Mouse (Mus musculus): Measurements from ENCODE around the gene Tmem63c. TPM values are rescaled to one million over a fixed set of nuclear protein-coding genes. Genes with fewer than 3 reads are reported as not detected.

Tmem63c gene
- polyA plus RNA-seq, 1 experiment from 2014 or later = 0.62 TPM

DNA sequence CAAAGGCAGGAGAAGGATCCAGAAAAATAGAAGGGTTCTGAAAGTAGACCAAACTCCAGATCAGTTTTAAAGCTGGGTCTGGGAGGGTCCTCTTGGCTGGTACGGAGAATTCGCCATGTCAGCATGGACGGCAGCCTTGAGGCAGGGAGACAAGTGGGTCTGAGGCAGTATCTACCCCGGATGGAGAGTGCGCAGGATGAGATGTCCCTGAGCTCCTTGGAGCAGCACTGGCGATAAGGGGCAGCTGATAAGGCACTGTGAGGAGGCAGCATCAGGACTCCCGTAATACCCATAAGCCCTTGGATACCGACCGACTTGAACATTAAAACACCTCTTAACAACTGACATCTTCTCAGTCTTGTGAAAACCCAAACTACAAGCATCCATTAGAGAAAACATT is 111.6 kb downstream of the Tmem63c start:
- no peak overlapping the region for H3K4me3 ChIP-seq (ENCODE audit: low read depth, low read length)
- ATAC-seq (replicated peaks; ENCODE audit: low FRiP score, low TSS enrichment, low read depth) = no peak
- 90% methylated on average over 9 of the region's 9 CpGs for WGBS

DNA sequence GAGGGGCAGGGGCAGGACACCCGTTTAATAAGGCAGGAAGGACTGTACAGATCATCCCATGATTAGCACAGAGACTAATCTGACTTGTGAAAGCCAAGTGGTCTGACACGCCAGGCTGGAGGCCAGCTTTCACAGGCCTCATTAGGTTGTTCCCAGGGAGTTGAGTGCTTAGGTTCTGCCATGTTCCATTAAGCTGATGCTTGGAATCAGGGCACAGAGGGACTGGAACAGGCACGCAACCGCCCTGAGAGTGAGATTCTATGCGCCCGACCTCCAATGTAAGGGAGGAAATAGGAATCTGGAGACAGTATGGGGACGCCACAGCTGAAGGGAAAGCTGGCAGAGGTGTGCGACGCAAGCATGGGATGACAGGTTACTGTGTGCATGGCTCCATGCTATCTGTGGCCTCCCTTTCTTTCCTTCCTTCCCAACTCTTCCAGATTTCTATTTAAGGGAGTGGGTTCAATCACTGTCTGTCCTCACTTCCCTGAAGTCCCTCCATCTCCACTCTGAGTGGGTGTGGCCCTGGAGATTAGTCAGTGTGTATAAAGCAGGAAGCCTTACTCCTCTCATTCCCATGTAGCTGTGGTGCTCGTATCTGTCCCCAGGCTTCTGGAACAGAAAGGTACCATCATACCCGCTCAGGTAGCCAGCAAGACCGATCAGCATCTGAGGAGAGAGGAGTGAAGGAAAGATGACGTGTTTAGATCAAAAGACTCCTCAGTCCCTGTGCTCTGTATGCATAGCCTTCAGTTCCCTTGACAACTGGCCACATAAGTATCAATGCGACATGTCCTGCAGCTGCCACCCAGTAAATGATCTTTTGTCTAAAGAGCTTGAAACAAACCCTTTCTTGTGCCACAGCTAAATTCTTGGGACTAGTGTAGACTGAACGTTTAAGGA is 116.5 kb downstream of the Tmem63c start:
- Histone ChIP-seq H3K9ac (ENCODE audit: low read length) (no peak overlapping the region), H3K9me3 (ENCODE audit: control insufficient read depth, low read length) (no peaks in the 10 kb centered on the region), H3K36me3 (ENCODE audit: control insufficient read depth, insufficient read depth, low read length) (peaks cover 34% of the 10 kb centered on the region), H3K27ac (ENCODE audit: low read depth) (no peak overlapping the region), H3K27me3 (replicated peaks; ENCODE audit: control insufficient read depth, insufficient read depth, low read length) (no peaks in the 10 kb centered on the region), H3K4me2 (ENCODE audit: low read length) (no peak overlapping the region), H3K4me3 (ENCODE audit: low read depth, low read length) (no peak overlapping the region), H3K4me1 (replicated peaks; ENCODE audit: control insufficient read depth, insufficient read depth, low read length) (no peaks in the 10 kb centered on the region)
- DNase-seq (ENCODE audit: low spot score) (no peak), ATAC-seq (replicated peaks; ENCODE audit: low FRiP score, low TSS enrichment, low read depth) (no peak)
- WGBS = 86% methylated on average over 15 of the region's 15 CpGs

More for the DNA sequence above, 111.6 kb downstream of the Tmem63c start:
- Histone ChIP-seq H3K4me1 (replicated peaks; ENCODE audit: control insufficient read depth, insufficient read depth, low read length) (no peaks in the 10 kb centered on the region), H3K27ac (ENCODE audit: low read depth) (no peak overlapping the region), H3K9me3 (ENCODE audit: control insufficient read depth, low read length) (no peaks in the 10 kb centered on the region), H3K36me3 (ENCODE audit: control insufficient read depth, insufficient read depth, low read length) (peaks cover 39% of the 10 kb centered on the region), H3K4me2 (ENCODE audit: low read length) (no peak overlapping the region), H3K9ac (ENCODE audit: low read length) (no peak overlapping the region), H3K27me3 (replicated peaks; ENCODE audit: control insufficient read depth, insufficient read depth, low read length) (no peaks in the 10 kb centered on the region)
- DNase-seq (ENCODE audit: low spot score) = no peak

DNA sequence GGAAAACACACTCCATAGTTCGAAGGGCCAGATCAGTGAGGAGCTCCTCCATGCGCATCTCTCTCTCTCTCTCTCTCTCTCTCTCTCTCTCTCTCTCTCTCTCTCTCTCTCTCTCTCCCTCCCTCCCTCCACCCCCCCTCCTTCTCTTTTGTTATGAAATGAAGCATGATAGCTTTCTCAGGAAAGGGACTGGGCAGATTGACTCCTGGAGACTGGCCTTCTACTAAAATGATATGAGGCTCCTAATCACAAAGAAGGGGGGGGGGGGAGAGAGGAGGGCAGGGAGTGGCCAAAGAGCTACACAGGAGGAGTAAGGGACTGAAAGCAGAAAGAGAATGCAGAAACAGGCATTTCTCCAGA is 117.2 kb downstream of the Tmem63c start:
- ATAC-seq (replicated peaks; ENCODE audit: low FRiP score, low TSS enrichment, low read depth) (no peak), DNase-seq (ENCODE audit: low spot score) (no peak)
- Histone ChIP-seq H3K4me2 (ENCODE audit: low read length) (no peak overlapping the region), H3K4me3 (ENCODE audit: low read depth, low read length) (no peak overlapping the region), H3K27me3 (replicated peaks; ENCODE audit: control insufficient read depth, insufficient read depth, low read length) (no peaks in the 10 kb centered on the region), H3K4me1 (replicated peaks; ENCODE audit: control insufficient read depth, insufficient read depth, low read length) (no peaks in the 10 kb centered on the region), H3K36me3 (ENCODE audit: control insufficient read depth, insufficient read depth, low read length) (peaks cover 32% of the 10 kb centered on the region), H3K9ac (ENCODE audit: low read length) (no peak overlapping the region), H3K9me3 (ENCODE audit: control insufficient read depth, low read length) (no peaks in the 10 kb centered on the region), H3K27ac (ENCODE audit: low read depth) (no peak overlapping the region)
- WGBS = 66% methylated on average over 2 of the region's 2 CpGs

DNA sequence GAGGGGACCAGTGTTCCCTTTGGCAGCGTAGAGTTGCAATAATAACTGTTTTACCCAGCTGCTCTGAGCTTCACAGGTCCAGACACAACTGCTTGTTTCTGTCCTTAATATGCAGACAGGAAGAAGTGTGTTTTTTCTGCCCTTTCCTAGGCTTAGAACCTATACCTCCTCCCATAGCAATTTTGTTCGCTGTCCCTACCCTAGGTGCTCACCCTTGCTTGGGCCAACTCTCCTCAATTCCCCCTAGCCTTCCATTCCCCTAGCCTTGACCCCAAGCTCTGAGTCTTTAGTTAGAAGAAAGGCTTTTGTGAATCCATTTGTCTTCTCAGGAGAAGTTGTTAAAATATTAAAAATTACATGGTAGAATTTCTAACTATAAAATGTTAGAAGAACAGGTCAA is 117.6 kb downstream of the Tmem63c start:
- Histone ChIP-seq H3K27ac (ENCODE audit: low read depth) (no peak overlapping the region), H3K4me2 (ENCODE audit: low read length) (no peak overlapping the region), H3K36me3 (ENCODE audit: control insufficient read depth, insufficient read depth, low read length) (peaks cover 29% of the 10 kb centered on the region), H3K9me3 (ENCODE audit: control insufficient read depth, low read length) (no peaks in the 10 kb centered on the region), H3K27me3 (replicated peaks; ENCODE audit: control insufficient read depth, insufficient read depth, low read length) (no peaks in the 10 kb centered on the region), H3K9ac (ENCODE audit: low read length) (no peak overlapping the region), H3K4me1 (replicated peaks; ENCODE audit: control insufficient read depth, insufficient read depth, low read length) (no peaks in the 10 kb centered on the region), H3K4me3 (ENCODE audit: low read depth, low read length) (no peak overlapping the region)
- ATAC-seq (replicated peaks; ENCODE audit: low FRiP score, low TSS enrichment, low read depth) = no peak
- WGBS = 66% methylated on average over 2 of the region's 2 CpGs
- no peak for DNase-seq (ENCODE audit: low spot score)

Small RNAs within 50 kb of the gene (microRNA-seq; reads per million reads assigned to microRNA genes)
- gene Gm25847 = not detected

Other genes with a start within 250 kb of the Tmem63c start
- 16.3 and 18.4 TPM in 2 replicates for gene Irf2bpl, start 136.5 kb upstream of the Tmem63c start, polyA plus RNA-seq (2014; fragmentation: Nextera tagmentation; extraction: Ambion mirVana)
- 16.3 and 16.9 TPM in 2 replicates for gene Cipc, start 74.3 kb upstream of the Tmem63c start, polyA plus RNA-seq (2014; fragmentation: Nextera tagmentation; extraction: Ambion mirVana)
- gene Zdhhc22, start 30.9 kb upstream of the Tmem63c start, polyA plus RNA-seq (2014; fragmentation: Nextera tagmentation; extraction: Ambion mirVana) = 0.15 and 0.56 TPM in 2 replicates
- 1.0 and 1.8 TPM in 2 replicates for gene Ngb, start 81.2 kb downstream of the Tmem63c start, polyA plus RNA-seq (2014; fragmentation: Nextera tagmentation; extraction: Ambion mirVana)
- 47.7 and 48.8 TPM in 2 replicates for gene Gstz1, start 125.8 kb downstream of the Tmem63c start, polyA plus RNA-seq (2014; fragmentation: Nextera tagmentation; extraction: Ambion mirVana)
- gene Pomt2, start 126.6 kb downstream of the Tmem63c start, polyA plus RNA-seq (2014; fragmentation: Nextera tagmentation; extraction: Ambion mirVana) = 17.1 and 19.2 TPM in 2 replicates
- gene Samd15, start 178.4 kb downstream of the Tmem63c start, polyA plus RNA-seq (2014; fragmentation: Nextera tagmentation; extraction: Ambion mirVana) = 1.1 and 1.4 TPM in 2 replicates
- 2.6 TPM in 2 replicates for gene Tmed8, start 179.1 kb downstream of the Tmem63c start, polyA plus RNA-seq (2014; fragmentation: Nextera tagmentation; extraction: Ambion mirVana)
- 0.30 and 0.73 TPM in 2 replicates for gene Noxred1, start 217.4 kb downstream of the Tmem63c start, polyA plus RNA-seq (2014; fragmentation: Nextera tagmentation; extraction: Ambion mirVana)
- gene Vipas39, start 244.9 kb downstream of the Tmem63c start, polyA plus RNA-seq (2014; fragmentation: Nextera tagmentation; extraction: Ambion mirVana) = 40.8 and 47.3 TPM in 2 replicates
- 205 and 207 TPM in 2 replicates for gene Ahsa1, start 245.1 kb downstream of the Tmem63c start, polyA plus RNA-seq (2014; fragmentation: Nextera tagmentation; extraction: Ambion mirVana)

Data from intestine, embryonic 14.5 days (tissue).